Comparison of ENCODE assay signal across 12 mouse cellular contexts in the genomic region with DNA sequence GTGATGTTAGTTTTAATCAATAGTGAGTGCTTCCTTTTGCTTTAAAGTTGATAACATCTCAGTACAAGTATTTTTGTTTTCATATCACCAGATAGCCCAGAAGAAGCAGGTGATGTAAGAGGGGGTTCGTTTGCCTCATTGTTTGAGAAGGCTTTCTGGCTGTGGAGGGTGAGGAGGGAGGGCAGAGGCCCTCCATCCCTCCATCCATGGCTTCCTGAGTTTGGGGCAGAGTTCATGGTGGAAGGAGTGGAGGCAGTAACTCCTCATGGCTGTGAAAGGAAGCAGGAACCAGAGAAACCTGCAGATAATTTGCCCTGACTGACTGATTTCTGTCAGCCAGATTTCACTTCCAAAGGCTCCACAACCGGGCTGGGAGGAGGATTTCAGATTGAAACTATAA.
"Had no signal": no experiment of that assay in that cellular context is flagged by ENCODE, and none has a peak within 500 bp of the region (broad histone marks: within the 10 kb centered on the region; RNA-seq: fewer than 3 reads in every experiment).

No protein-coding gene starts in this region.

- H3K9me3 ChIP-seq: kidney, embryonic 15.5 days; liver, embryonic 13.5 days had no signal

- H3K27me3 ChIP-seq: kidney, embryonic 15.5 days; liver, embryonic 13.5 days had no signal

- H3K27ac ChIP-seq: kidney, embryonic 15.5 days; liver, embryonic 13.5 days had no signal

- H3K9ac ChIP-seq: kidney, embryonic 15.5 days; liver, embryonic 13.5 days had no signal

- H3K4me2 ChIP-seq: kidney, embryonic 15.5 days; liver, embryonic 13.5 days had no signal

- H3K4me3 ChIP-seq: kidney, embryonic 15.5 days; liver, embryonic 13.5 days had no signal

- DNase-seq: kidney, adult 8-10 months; kidney, postnatal 10 days; kidney, postnatal 36 days; liver, embryonic 13.5 days; lung, adult 2 months; lung, postnatal 14 days; lung, postnatal 4 days; midbrain, embryonic 14.5 days; thymus, adult 18-20 months; thymus, postnatal 14 days; thymus, postnatal 4 days had no signal
